ENCODE assay signal across 27 mouse cellular contexts in the genomic region with DNA sequence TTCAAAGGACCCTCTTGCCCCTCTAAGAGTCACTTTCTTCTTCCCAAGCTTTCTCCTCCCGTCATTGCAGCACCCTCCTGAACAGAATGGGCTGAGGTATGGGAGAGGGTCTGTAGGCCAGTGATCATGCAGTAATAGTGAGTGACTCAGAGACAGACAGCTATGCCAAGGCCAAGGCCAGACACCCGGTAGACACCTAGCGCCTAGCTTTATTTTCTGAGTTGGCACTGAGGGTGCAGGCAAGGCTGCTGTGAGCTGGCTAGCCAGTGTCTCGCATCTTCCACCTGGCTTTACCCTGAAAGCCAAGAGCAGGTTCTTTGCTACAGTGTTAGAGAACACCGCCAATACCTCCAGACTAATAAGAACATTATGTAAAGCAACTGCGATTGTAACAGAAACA. TPM values are rescaled to one million over a fixed set of nuclear protein-coding genes. Genes with fewer than 3 reads are reported as not detected.
DNase-seq lines count a peak whose midpoint lies in the region; ATAC-seq and TF ChIP-seq lines count a peak whose summit lies in the region.
"Had no signal": no experiment of that assay in that cellular context is flagged by ENCODE, and none has a peak within 500 bp of the region (broad histone marks: within the 10 kb centered on the region; RNA-seq: fewer than 3 reads in every experiment).

No protein-coding gene starts in this region.

- ATAC-seq in midbrain, embryonic 15.5 days (replicated peaks) = no peak
- ATAC-seq: hindbrain, embryonic 16.5 days; intestine, embryonic 16.5 days; Patski had no signal

- no peak overlapping the region for H3K9ac ChIP-seq in midbrain, embryonic 15.5 days
- H3K9ac ChIP-seq: forebrain, postnatal 0 days; liver, embryonic 13.5 days had no signal

- intact Hi-C loops in gastrocnemius, adult 2 months (cut with DNase I) = no loop called here

- no peak for DNase-seq in gastrocnemius, adult 2 months
- no peak for DNase-seq in gastrocnemius, postnatal 10 days
- peak; percentile 45 for DNase-seq in adrenal gland, adult 8-10 months
- DNase-seq in adrenal gland, postnatal 25 days = peak; percentile 37
- DNase-seq in cerebellum, adult 9-11 months = peak; percentile 64
- no peak for DNase-seq in thymus, postnatal 4 days
- DNase-seq: B cell, adult 2 months; forebrain, postnatal 0 days; kidney, adult 9 months; kidney, postnatal 14 days; liver, embryonic 13.5 days; lung, adult 2 months; lung, postnatal 14 days; right cerebral cortex, postnatal 25 days; spleen, adult 18-20 months; thymus, postnatal 36 days had no signal

- WGBS in midbrain, embryonic 15.5 days = 92% methylated on average over 6 of the region's 6 CpGs

- H3K9me3 ChIP-seq in midbrain, embryonic 15.5 days = no peaks in the 10 kb centered on the region
- H3K9me3 ChIP-seq: heart, embryonic 10.5 days; liver, embryonic 13.5 days had no signal

- H3K4me3 ChIP-seq in gastrocnemius, adult 2 months = no peak overlapping the region
- H3K4me3 ChIP-seq in midbrain, embryonic 15.5 days = no peak overlapping the region
- H3K4me3 ChIP-seq: heart, embryonic 10.5 days; liver, embryonic 13.5 days had no signal

- peak overlapping the region; percentile 28; the same call in 1 of the 2 replicates for H3K27ac ChIP-seq in gastrocnemius, adult 2 months
- H3K27ac ChIP-seq in midbrain, embryonic 15.5 days = no peak overlapping the region
- H3K27ac ChIP-seq: heart, embryonic 10.5 days; liver, embryonic 13.5 days had no signal

- no peak overlapping the region for H3K4me2 ChIP-seq in midbrain, embryonic 15.5 days
- H3K4me2 ChIP-seq: liver, embryonic 13.5 days; midbrain, embryonic 11.5 days had no signal

- no peaks in the 10 kb centered on the region for H3K36me3 ChIP-seq in midbrain, embryonic 15.5 days (replicated peaks)
- H3K36me3 ChIP-seq: G1E; heart, embryonic 10.5 days; liver, embryonic 13.5 days had no signal

- H3K27me3 ChIP-seq in midbrain, embryonic 15.5 days (replicated peaks) = no peaks in the 10 kb centered on the region
- H3K27me3 ChIP-seq: CH12.LX; liver, embryonic 13.5 days had no signal

- peaks cover 13% of the 10 kb centered on the region for H3K4me1 ChIP-seq in midbrain, embryonic 15.5 days
- H3K4me1 ChIP-seq: liver, embryonic 13.5 days had no signal

- no peak for TF ChIP-seq CTCF in gastrocnemius, adult 2 months (IDR thresholded peaks at IDR 0.05)

RNA-seq across cellular contexts. Expression of gene Wipf3, which starts 33.4 kb away (rescaled TPM):
- 10 to 100 TPM; 11.3 to 14.3 TPM for total RNA-seq in gastrocnemius, adult 2 months (2021)
- total RNA-seq in gastrocnemius, postnatal 10 days (2021) = 10 to 100 TPM in 1 of 2 experiments, 1 to 10 TPM in 1; 9.7 to 10.4 TPM
- 1 to 10 TPM; 1.3 to 3.3 (median 2.7) TPM for total RNA-seq in adrenal gland, adult 8-10 months (2022)
- total RNA-seq in adrenal gland, postnatal 25 days (2021) = 1.7 and 2.7 TPM in 2 replicates
- polyA plus RNA-seq in midbrain, embryonic 15.5 days (2015; fragmentation: Nextera tagmentation; extraction: Ambion mirVana) = 4.2 and 4.3 TPM in 2 replicates
- total RNA-seq: hematopoietic stem cell, adult 5-6 weeks; megakaryocyte progenitor cell, adult 5-6 weeks; monocyte, adult 5-6 weeks had no signal
- polyA plus RNA-seq: G1E had no signal

Comparison
In these comparisons a context has a peak if more than half of its experiments do, and no peak if none do; other contexts are left out.
1. DNase-seq: peak in adrenal gland, adult 8-10 months (single experiment), adrenal gland, postnatal 25 days (single experiment) and cerebellum, adult 9-11 months (single experiment); none in gastrocnemius, adult 2 months (single experiment), gastrocnemius, postnatal 10 days (single experiment) and thymus, postnatal 4 days (single experiment).